Mouse (Mus musculus) heart, adult 2 months (tissue): ENCODE measurements at regions not wholly inside any gene's neighbourhood (a gene's known extent, or its start where the extent isn't known, plus 50 kb on each side); places are given as distances from the start of the nearest gene placed in this dataset.

Experiments used
- CTCF ChIP-seq: fragments of 200-600 bp; IDR thresholded peaks from 2 replicates; pipeline ENCODE4 v1.8.1; 2022; ENCODE audit warnings: antibody characterized with exemption, mild to moderate bottlenecking, moderate library complexity
- EP300 ChIP-seq: fragments of 200-500 bp; IDR thresholded peaks from 2 replicates; pipeline ENCODE4 v1.6.1; 2011; ENCODE audit warnings: low read depth, low read length, control low read depth; ENCODE audit not compliant: insufficient read depth
- POLR2A ChIP-seq: fragments of 200-500 bp; IDR thresholded peaks from 2 replicates; pipeline ENCODE4 v1.6.1; 2011; ENCODE audit warnings: mild to moderate bottlenecking, low read depth, low read length, control low read depth; ENCODE audit not compliant: insufficient read depth

GRCm38 (mm10) chr19:16063533-16063915, 69.1 kb upstream of the Gnaq start:
- no peak for TF ChIP-seq POLR2A
- TF ChIP-seq CTCF: no peak
- no peak for TF ChIP-seq EP300
